Mouse (Mus musculus) bone marrow macrophage, adult 2 months (primary cell): ENCODE measurements at regions not wholly inside any gene's neighbourhood (a gene's known extent, or its start where the extent isn't known, plus 50 kb on each side); places are given as distances from the start of the nearest gene placed in this dataset.

Experiments
- H3K27ac ChIP-seq: 2 replicates; pipeline ENCODE4 v1.5.1; 2012; ENCODE audit warnings: low read depth, low read length; ENCODE audit not compliant: insufficient read depth
- H3K4me1 ChIP-seq: 2 replicates; pipeline ENCODE4 v1.6.1; 2012; ENCODE audit warnings: low read length; ENCODE audit not compliant: control insufficient read depth, insufficient read depth
- H3K4me3 ChIP-seq: 2 replicates; pipeline ENCODE4 v1.5.1; 2012; ENCODE audit warnings: mild to moderate bottlenecking, low read length, moderate library complexity; ENCODE audit not compliant: insufficient read depth
- CTCF ChIP-seq: IDR thresholded peaks from 2 replicates; pipeline ENCODE4 v1.5.1; 2012; ENCODE audit warnings: low read depth, mild to moderate bottlenecking, low read length, moderate library complexity
- POLR2A ChIP-seq: IDR thresholded peaks from 2 replicates; pipeline ENCODE4 v1.6.1; 2012; ENCODE audit warnings: mild to moderate bottlenecking, low read depth, low read length, borderline replicate concordance

- Histone ChIP-seq H3K4me3 (no peak overlapping the region), H3K4me1 (no peaks in the 10 kb centered on the region), H3K27ac (no peak overlapping the region)
- no peak for TF ChIP-seq POLR2A
- TF ChIP-seq CTCF = no peak
Measured at GRCm38 (mm10) chr1:34678734-34679068, 99.2 kb downstream of the Amer3 start.

- TF ChIP-seq CTCF = no peak
- TF ChIP-seq POLR2A = no peak
Measured at GRCm38 (mm10) chr1:34686539-34686938, 107.1 kb downstream of the Amer3 start.

GRCm38 (mm10) chr1:34696533-34696932, 117.1 kb downstream of the Amer3 start:
- no peak for TF ChIP-seq POLR2A
- TF ChIP-seq CTCF = no peak
- H3K4me1 ChIP-seq = no peaks in the 10 kb centered on the region
- H3K27ac ChIP-seq = no peak overlapping the region
- H3K4me3 ChIP-seq = no peak overlapping the region

More at GRCm38 (mm10) chr1:34686539-34686938, 107.1 kb downstream of the Amer3 start:
- no peak overlapping the region for H3K4me3 ChIP-seq
- H3K4me1 ChIP-seq = no peaks in the 10 kb centered on the region
- no peak overlapping the region for H3K27ac ChIP-seq

GRCm38 (mm10) chr1:34700237-34701030, 121.0 kb downstream of the Amer3 start:
- no peaks in the 10 kb centered on the region for H3K4me1 ChIP-seq
- no peak overlapping the region for H3K4me3 ChIP-seq
- H3K27ac ChIP-seq = no peak overlapping the region
- TF ChIP-seq POLR2A = no peak
- peak; percentile 61 for TF ChIP-seq CTCF

- H3K4me3 ChIP-seq = no peak overlapping the region
- no peak overlapping the region for H3K27ac ChIP-seq
- no peak for TF ChIP-seq POLR2A
- no peak for TF ChIP-seq CTCF
- H3K4me1 ChIP-seq = no peaks in the 10 kb centered on the region
Measured at GRCm38 (mm10) chr1:34701436-34701835, 122.0 kb downstream of the Amer3 start.

- H3K4me1 ChIP-seq = no peaks in the 10 kb centered on the region
- no peak overlapping the region for H3K27ac ChIP-seq
- TF ChIP-seq CTCF = no peak
- TF ChIP-seq POLR2A = no peak
- H3K4me3 ChIP-seq = no peak overlapping the region
Measured at GRCm38 (mm10) chr1:34709089-34709488, 129.6 kb downstream of the Amer3 start.

GRCm38 (mm10) chr1:34722674-34723073, 120.2 kb downstream of the Fam168b start:
- no peaks in the 10 kb centered on the region for H3K4me1 ChIP-seq
- H3K27ac ChIP-seq = no peak overlapping the region
- no peak overlapping the region for H3K4me3 ChIP-seq
- TF ChIP-seq POLR2A (no peak), CTCF (no peak)

GRCm38 (mm10) chr1:34732156-34732555, 110.7 kb downstream of the Fam168b start:
- no peak for TF ChIP-seq CTCF
- no peak for TF ChIP-seq POLR2A
- no peak overlapping the region for H3K4me3 ChIP-seq
- H3K4me1 ChIP-seq = no peaks in the 10 kb centered on the region
- no peak overlapping the region for H3K27ac ChIP-seq

GRCm38 (mm10) chr1:34733026-34733913, 109.6 kb downstream of the Fam168b start:
- TF ChIP-seq POLR2A (no peak), CTCF (no peak)
- H3K4me3 ChIP-seq = no peak overlapping the region
- no peaks in the 10 kb centered on the region for H3K4me1 ChIP-seq
- no peak overlapping the region for H3K27ac ChIP-seq
